Mouse (Mus musculus): ENCODE results near the gene Dgki. TPM values are rescaled to one million over a fixed set of nuclear protein-coding genes. Genes with fewer than 3 reads are reported as not detected.
"Not testable (repeated sequence)": the region's sequence is repeated elsewhere in the genome, so short reads cannot be mapped to it uniquely, and the experiment has no call there.

Dgki gene
- polyA plus RNA-seq, 1 experiment from 2014 or later = 0.67 TPM

GRCm38 (mm10) chr6:37119205-37119604 is 180.8 kb downstream of the Dgki start:
- no peaks in the 10 kb centered on the region for H3K4me1 ChIP-seq (replicated peaks; ENCODE audit: control insufficient read depth, insufficient read depth, low read length)
- H3K36me3 ChIP-seq (ENCODE audit: control insufficient read depth, insufficient read depth, low read length) = no peaks in the 10 kb centered on the region
- no peaks in the 10 kb centered on the region for H3K9me3 ChIP-seq (ENCODE audit: control insufficient read depth, low read length)
- no peak overlapping the region for H3K4me3 ChIP-seq (ENCODE audit: low read length)
- no peak overlapping the region for H3K27ac ChIP-seq (ENCODE audit: low read length)
- ATAC-seq (ENCODE audit: low read depth) = no peak
- no peak overlapping the region for H3K9ac ChIP-seq (ENCODE audit: low read length)
- WGBS = 52% methylated on average over 3 of the region's 3 CpGs
- H3K4me2 ChIP-seq (ENCODE audit: low read depth, low read length) = no peak overlapping the region
- no peaks in the 10 kb centered on the region for H3K27me3 ChIP-seq (ENCODE audit: control insufficient read depth, insufficient read depth, low read depth, low read length)

- Histone ChIP-seq H3K36me3 (ENCODE audit: control insufficient read depth, insufficient read depth, low read length) (no peaks in the 10 kb centered on the region), H3K9ac (ENCODE audit: low read length) (no peak overlapping the region), H3K9me3 (ENCODE audit: control insufficient read depth, low read length) (no peaks in the 10 kb centered on the region), H3K27me3 (ENCODE audit: control insufficient read depth, insufficient read depth, low read depth, low read length) (no peaks in the 10 kb centered on the region), H3K4me3 (ENCODE audit: low read length) (no peak overlapping the region), H3K27ac (ENCODE audit: low read length) (no peak overlapping the region), H3K4me1 (replicated peaks; ENCODE audit: control insufficient read depth, insufficient read depth, low read length) (no peaks in the 10 kb centered on the region), H3K4me2 (ENCODE audit: low read depth, low read length) (no peak overlapping the region)
- WGBS = 86% methylated on average over 4 of the region's 4 CpGs
- no peak for ATAC-seq (ENCODE audit: low read depth)
These were observed 186.9 kb downstream of the Dgki start for GRCm38 (mm10) chr6:37113048-37113447.

GRCm38 (mm10) chr6:37106236-37106635 is 193.7 kb downstream of the Dgki start:
- not testable (repeated sequence) for H3K27me3 ChIP-seq (ENCODE audit: control insufficient read depth, insufficient read depth, low read depth, low read length); H3K4me2 ChIP-seq (ENCODE audit: low read depth, low read length); ATAC-seq (ENCODE audit: low read depth); H3K27ac ChIP-seq (ENCODE audit: low read length); H3K9ac ChIP-seq (ENCODE audit: low read length); H3K4me3 ChIP-seq (ENCODE audit: low read length); H3K9me3 ChIP-seq (ENCODE audit: control insufficient read depth, low read length); H3K4me1 ChIP-seq (replicated peaks; ENCODE audit: control insufficient read depth, insufficient read depth, low read length); H3K36me3 ChIP-seq (ENCODE audit: control insufficient read depth, insufficient read depth, low read length)
- WGBS = 91% methylated on average over 6 of the region's 6 CpGs

GRCm38 (mm10) chr6:37100413-37100812 is 199.6 kb downstream of the Dgki start:
- ATAC-seq (ENCODE audit: low read depth) = no peak
- WGBS = 50% methylated on average over 5 of the region's 5 CpGs
- Histone ChIP-seq H3K4me3 (ENCODE audit: low read length) (no peak overlapping the region), H3K27ac (ENCODE audit: low read length) (no peak overlapping the region), H3K4me2 (ENCODE audit: low read depth, low read length) (no peak overlapping the region), H3K9me3 (ENCODE audit: control insufficient read depth, low read length) (no peaks in the 10 kb centered on the region), H3K27me3 (ENCODE audit: control insufficient read depth, insufficient read depth, low read depth, low read length) (no peaks in the 10 kb centered on the region), H3K9ac (ENCODE audit: low read length) (no peak overlapping the region), H3K36me3 (ENCODE audit: control insufficient read depth, insufficient read depth, low read length) (no peaks in the 10 kb centered on the region), H3K4me1 (replicated peaks; ENCODE audit: control insufficient read depth, insufficient read depth, low read length) (peaks cover 7% of the 10 kb centered on the region)

- WGBS = 32% methylated on average over 18 of the region's 18 CpGs
- H3K27ac ChIP-seq (ENCODE audit: low read length) = peak overlapping the region; percentile 86
- no peaks in the 10 kb centered on the region for H3K27me3 ChIP-seq (ENCODE audit: control insufficient read depth, insufficient read depth, low read depth, low read length)
- no peaks in the 10 kb centered on the region for H3K9me3 ChIP-seq (ENCODE audit: control insufficient read depth, low read length)
- H3K4me2 ChIP-seq (ENCODE audit: low read depth, low read length) = peak overlapping the region; percentile 57
- H3K4me1 ChIP-seq (replicated peaks; ENCODE audit: control insufficient read depth, insufficient read depth, low read length) = peaks cover 7% of the 10 kb centered on the region
- H3K36me3 ChIP-seq (ENCODE audit: control insufficient read depth, insufficient read depth, low read length) = no peaks in the 10 kb centered on the region
- ATAC-seq (ENCODE audit: low read depth) = peak; percentile 89
- peak overlapping the region; percentile 38; the same call in 1 of the 2 replicates for H3K4me3 ChIP-seq (ENCODE audit: low read length)
- H3K9ac ChIP-seq (ENCODE audit: low read length) = no peak overlapping the region
These were observed 202.4 kb downstream of the Dgki start for GRCm38 (mm10) chr6:37097356-37098155.

DNA sequence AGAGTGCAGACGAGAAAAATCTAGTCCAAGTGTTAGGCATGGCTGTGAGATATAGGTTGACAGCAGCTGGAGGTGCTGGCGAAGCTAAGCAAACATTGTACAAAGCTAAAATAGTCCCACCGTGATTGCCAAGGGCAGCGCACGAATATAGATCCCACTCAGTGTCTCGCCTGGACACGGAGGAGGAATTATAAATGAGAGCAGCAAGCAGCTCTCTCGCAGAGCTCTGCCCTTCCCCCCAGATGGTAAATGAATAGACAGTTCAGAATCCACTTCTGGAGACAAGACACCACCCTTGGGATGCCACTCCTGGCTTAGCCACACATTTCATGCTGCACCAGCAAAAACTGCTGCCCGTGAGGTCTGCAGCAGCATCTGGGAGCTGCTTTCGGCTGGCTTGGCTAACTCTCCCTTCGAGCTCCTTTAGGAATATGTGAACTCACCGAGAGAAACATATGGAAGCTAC is 203.1 kb downstream of the Dgki start:
- H3K27ac ChIP-seq (ENCODE audit: low read length) = peak overlapping the region; percentile 76
- no peaks in the 10 kb centered on the region for H3K27me3 ChIP-seq (ENCODE audit: control insufficient read depth, insufficient read depth, low read depth, low read length)
- peak overlapping the region; percentile 38 for H3K4me3 ChIP-seq (ENCODE audit: low read length)
- H3K36me3 ChIP-seq (ENCODE audit: control insufficient read depth, insufficient read depth, low read length) = no peaks in the 10 kb centered on the region
- peak overlapping the region; percentile 57 for H3K4me2 ChIP-seq (ENCODE audit: low read depth, low read length)
- WGBS = 13% methylated on average over 12 of the region's 12 CpGs
- peak overlapping the region; percentile 34 for H3K9ac ChIP-seq (ENCODE audit: low read length)
- no peaks in the 10 kb centered on the region for H3K9me3 ChIP-seq (ENCODE audit: control insufficient read depth, low read length)
- peaks cover 7% of the 10 kb centered on the region for H3K4me1 ChIP-seq (replicated peaks; ENCODE audit: control insufficient read depth, insufficient read depth, low read length)
- peak; percentile 46; the same call in 1 of the 2 replicates for ATAC-seq (ENCODE audit: low read depth)

GRCm38 (mm10) chr6:37089148-37090111 is 210.6 kb downstream of the Dgki start:
- Histone ChIP-seq H3K36me3 (ENCODE audit: control insufficient read depth, insufficient read depth, low read length) (no peaks in the 10 kb centered on the region), H3K9me3 (ENCODE audit: control insufficient read depth, low read length) (no peaks in the 10 kb centered on the region), H3K27me3 (ENCODE audit: control insufficient read depth, insufficient read depth, low read depth, low read length) (no peaks in the 10 kb centered on the region), H3K4me2 (ENCODE audit: low read depth, low read length) (no peak overlapping the region), H3K9ac (ENCODE audit: low read length) (no peak overlapping the region), H3K4me3 (ENCODE audit: low read length) (no peak overlapping the region), H3K27ac (ENCODE audit: low read length) (no peak overlapping the region), H3K4me1 (replicated peaks; ENCODE audit: control insufficient read depth, insufficient read depth, low read length) (no peaks in the 10 kb centered on the region)
- WGBS = 44% methylated on average over 8 of the region's 8 CpGs
- no peak for ATAC-seq (ENCODE audit: low read depth)

DNA sequence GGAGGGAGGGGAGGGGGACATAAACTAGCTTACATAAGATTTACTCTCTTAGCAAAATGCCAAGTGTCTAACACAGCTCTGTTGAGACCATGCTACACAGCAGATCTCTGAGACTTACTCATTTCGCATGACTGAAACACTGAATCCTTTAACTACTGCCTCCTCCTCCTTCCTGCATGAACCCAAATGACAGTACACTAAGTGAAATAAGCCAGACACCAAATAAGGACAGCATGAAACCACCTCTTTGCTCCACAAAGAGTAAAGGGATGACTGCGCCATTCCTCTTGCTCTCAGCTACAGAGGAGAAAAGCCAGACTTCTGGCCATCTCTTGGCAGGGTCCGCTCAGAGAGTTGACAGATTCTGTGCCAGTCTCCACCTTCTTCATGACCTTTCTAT is 217.0 kb downstream of the Dgki start:
- WGBS = 92% methylated on average over 3 of the region's 3 CpGs
- Histone ChIP-seq H3K36me3 (ENCODE audit: control insufficient read depth, insufficient read depth, low read length) (no peaks in the 10 kb centered on the region), H3K4me2 (ENCODE audit: low read depth, low read length) (no peak overlapping the region), H3K9ac (ENCODE audit: low read length) (no peak overlapping the region), H3K27me3 (ENCODE audit: control insufficient read depth, insufficient read depth, low read depth, low read length) (no peaks in the 10 kb centered on the region), H3K27ac (ENCODE audit: low read length) (no peak overlapping the region), H3K4me3 (ENCODE audit: low read length) (no peak overlapping the region), H3K4me1 (replicated peaks; ENCODE audit: control insufficient read depth, insufficient read depth, low read length) (no peaks in the 10 kb centered on the region), H3K9me3 (ENCODE audit: control insufficient read depth, low read length) (no peaks in the 10 kb centered on the region)
- no peak for ATAC-seq (ENCODE audit: low read depth)

Data from lung, embryonic 16.5 days (tissue).